ENCODE assay signal across 10 mouse cellular contexts in genomic region chr2:180891075-180891834, GRCm38 (mm10). TPM values are rescaled to one million over a fixed set of nuclear protein-coding genes. Genes with fewer than 3 reads are reported as not detected.
A peak's percentile ranks its signal among the peaks of the same experiment; 100 is the strongest.
DNase-seq lines count a peak whose midpoint lies in the region; ATAC-seq lines count a peak whose summit lies in the region.
"Had no signal": no experiment of that assay in that cellular context is flagged by ENCODE, and none has a peak within 500 bp of the region (broad histone marks: within the 10 kb centered on the region; RNA-seq: fewer than 3 reads in every experiment).

No protein-coding gene starts in this region.

- peak; percentile 90 for DNase-seq in brain, adult 2 months (ENCODE audit: low read depth, low spot score)
- peak; percentile 52 for DNase-seq in embryo, embryonic 10 days (ENCODE audit: low spot score)
- peak; percentile 69 for DNase-seq in midbrain, embryonic 10.5 days (ENCODE audit: low spot score)
- DNase-seq in adrenal gland, postnatal 25 days = no peak
- no peak for DNase-seq in B cell, adult 2 months
- DNase-seq in urinary bladder, adult 18-20 months (ENCODE audit: low spot score in 2 of 2) = no peak

- 2% methylated on average over 37 of the region's 37 CpGs for WGBS in hindbrain, embryonic 13.5 days
- under 1% methylated on average over 37 of the region's 37 CpGs for WGBS in midbrain, embryonic 10.5 days

- H3K36me3 ChIP-seq in hindbrain, embryonic 13.5 days = 0 out of 2 replicates have a peak, but pooled peaks cover 3% of the 10 kb centered on the region
- peaks cover 25% of the 10 kb centered on the region for H3K36me3 ChIP-seq in midbrain, embryonic 10.5 days
- H3K36me3 ChIP-seq: limb, embryonic 13.5 days had no signal

- H3K9ac ChIP-seq in hindbrain, embryonic 13.5 days = peak overlapping the region; percentile 100
- H3K9ac ChIP-seq: limb, embryonic 13.5 days had no signal

- H3K27me3 ChIP-seq in hindbrain, embryonic 13.5 days = peaks cover 20% of the 10 kb centered on the region
- H3K27me3 ChIP-seq in midbrain, embryonic 10.5 days (ENCODE audit: low read depth, poor library complexity, severe bottlenecking) = peaks cover 59% of the 10 kb centered on the region

- H3K4me1 ChIP-seq in hindbrain, embryonic 13.5 days (replicated peaks) = peaks cover 79% of the 10 kb centered on the region
- peaks cover 85% of the 10 kb centered on the region for H3K4me1 ChIP-seq in midbrain, embryonic 10.5 days

- H3K9me3 ChIP-seq in hindbrain, embryonic 13.5 days = no peaks in the 10 kb centered on the region
- no peaks in the 10 kb centered on the region for H3K9me3 ChIP-seq in midbrain, embryonic 10.5 days (replicated peaks)
- H3K9me3 ChIP-seq: limb, embryonic 13.5 days had no signal

- H3K4me3 ChIP-seq in hindbrain, embryonic 13.5 days = peak overlapping the region; percentile 85
- peak overlapping the region; percentile 78 for H3K4me3 ChIP-seq in midbrain, embryonic 10.5 days
- H3K4me3 ChIP-seq: limb, embryonic 13.5 days had no signal

- H3K4me2 ChIP-seq in hindbrain, embryonic 13.5 days = peak overlapping the region; percentile 74
- H3K4me2 ChIP-seq: limb, embryonic 13.5 days had no signal

- H3K27ac ChIP-seq in hindbrain, embryonic 13.5 days = peak overlapping the region; percentile 100
- peak overlapping the region; percentile 99 for H3K27ac ChIP-seq in midbrain, embryonic 10.5 days (replicated peaks)
- H3K27ac ChIP-seq: limb, embryonic 13.5 days had no signal

- ATAC-seq in hindbrain, embryonic 13.5 days (ENCODE audit: low FRiP score) = no peak
- no peak for ATAC-seq in activated CD4-positive, CD25-positive, alpha-beta regulatory T cell, adult 4 months

RNA-seq across cellular contexts. Expression of gene Ythdf1, which starts 29.5 kb away (rescaled TPM):
- 42.2 and 47.6 TPM in 2 replicates for polyA plus RNA-seq in hindbrain, embryonic 13.5 days (2015; fragmentation: Nextera tagmentation; extraction: Ambion mirVana)
- polyA plus RNA-seq in midbrain, embryonic 10.5 days (2016; fragmentation: Nextera tagmentation; extraction: Ambion mirVana) = 51.9 and 61.4 TPM in 2 replicates
- total RNA-seq in adrenal gland, postnatal 25 days (2021) = 43.5 and 54.0 TPM in 2 replicates
- 10 to 100 TPM in 1 of 2 experiments, 1 to 10 TPM in 1; 9.5 to 12.2 TPM for polyA plus RNA-seq in activated CD4-positive, CD25-positive, alpha-beta regulatory T cell, adult 4 months (2017; shearing (Covaris generic))

RNA-seq across cellular contexts. Expression of gene Birc7, which starts 37.6 kb away (rescaled TPM):
- polyA plus RNA-seq in hindbrain, embryonic 13.5 days (2015; fragmentation: Nextera tagmentation; extraction: Ambion mirVana) = 0.17 and 0.35 TPM in 2 replicates
- polyA plus RNA-seq in midbrain, embryonic 10.5 days (2016; fragmentation: Nextera tagmentation; extraction: Ambion mirVana) = 0.48 and 0.56 TPM in 2 replicates
- not detected in 2 replicates for total RNA-seq in adrenal gland, postnatal 25 days (2021)
- polyA plus RNA-seq in activated CD4-positive, CD25-positive, alpha-beta regulatory T cell, adult 4 months (2017; shearing (Covaris generic)) = not detected
- polyA plus RNA-seq: limb, embryonic 13.5 days; stomach, embryonic 16.5 days had no signal

Comparison
In these comparisons a context has a peak if more than half of its experiments do, and no peak if none do; other contexts are left out.
1. DNase-seq: peak in brain, adult 2 months (single experiment), embryo, embryonic 10 days (single experiment) and midbrain, embryonic 10.5 days (single experiment); none in adrenal gland, postnatal 25 days (single experiment), B cell, adult 2 months (0 of 2) and urinary bladder, adult 18-20 months (0 of 2).